Mouse (Mus musculus) adipocyte (in vitro differentiated cells): ENCODE results near the gene Rab5b.
A peak's percentile ranks its signal among the peaks of the same experiment; 100 is the strongest.
"Not testable (repeated sequence)": the region's sequence is repeated elsewhere in the genome, so short reads cannot be mapped to it uniquely, and the experiment has no call there.

Experiments used
- DNase-seq: peaks from one replicate; pipeline ENCODE4 v3.0.0-alpha.2; 2016; ENCODE audit warnings: low spot score

Gene Rab5b

DNA sequence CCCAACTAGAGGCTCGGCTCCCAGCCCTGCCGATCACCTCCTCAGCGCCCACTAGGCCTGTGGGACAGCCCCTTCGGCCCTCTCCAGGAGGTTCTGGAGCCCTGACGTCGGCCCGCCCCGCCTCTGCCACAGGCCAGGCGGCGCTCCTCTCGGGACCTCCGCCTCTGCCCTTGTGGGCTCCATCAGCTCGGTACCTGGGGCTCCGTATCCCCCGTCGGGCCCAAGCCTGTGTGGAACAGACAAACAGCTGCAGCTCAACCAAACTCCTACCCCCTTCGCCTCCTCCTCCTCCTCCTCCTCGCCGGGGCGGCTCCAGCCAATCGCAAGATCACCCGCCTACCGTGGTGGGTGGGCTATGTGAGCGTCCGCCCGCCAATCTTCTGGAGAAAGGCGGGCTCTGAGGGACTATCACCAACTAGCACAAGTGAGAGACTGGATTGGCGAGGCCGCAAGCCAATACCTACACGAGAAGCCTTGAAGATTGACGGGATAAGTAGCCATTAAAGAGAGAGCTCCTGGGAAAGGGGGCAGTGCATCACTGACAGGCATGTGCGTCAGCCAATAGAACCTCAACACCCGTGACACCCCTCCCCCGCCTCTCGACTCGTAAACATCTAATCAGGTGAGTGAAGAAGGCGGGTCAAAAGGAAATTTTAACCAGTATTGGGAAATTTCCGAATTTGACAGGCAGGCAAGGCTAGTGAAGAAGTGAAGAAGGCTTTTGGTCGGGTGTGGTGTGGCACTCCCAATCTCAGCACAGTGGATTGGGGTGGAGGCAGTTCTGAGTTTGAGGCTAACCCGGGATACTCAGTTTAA is at the start of gene Rab5b:
Rab5b (minus strand) TSS at position 273 of the 816 bp plus-strand sequence.
- peak; percentile 99 for DNase-seq

- DNase-seq, result peak; percentile 33
These were observed 48.9 kb upstream of the Rab5b start, which contains the start of gene Dgka for GRCm38 (mm10) chr10:128744680-128745601. Gene Dgka, minus strand, starts transcription at chr10:128744855.

DNA sequence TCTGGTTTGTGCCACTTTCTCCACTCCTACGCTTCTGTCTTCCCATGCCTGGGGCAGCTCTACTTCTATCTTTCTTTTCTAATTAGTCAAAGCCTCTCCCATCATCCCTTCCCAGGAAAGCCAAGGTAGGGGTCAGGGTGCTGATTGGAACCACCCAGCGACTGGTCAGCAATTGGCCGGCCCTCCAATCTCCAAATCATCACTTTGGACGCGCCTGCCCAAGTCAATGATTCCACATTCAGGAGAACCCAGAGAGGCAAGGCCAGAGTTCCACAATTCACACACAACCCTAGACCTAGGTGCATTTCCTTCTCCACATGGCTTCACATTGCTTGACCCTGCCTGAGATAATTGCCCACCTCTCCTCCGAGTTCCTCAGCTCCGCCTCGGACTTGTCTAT is 48.1 kb upstream of the Rab5b start:
- DNase-seq, result no peak

GRCm38 (mm10) chr10:128743791-128744191 is 47.7 kb upstream of the Rab5b start:
- no peak for DNase-seq

DNA sequence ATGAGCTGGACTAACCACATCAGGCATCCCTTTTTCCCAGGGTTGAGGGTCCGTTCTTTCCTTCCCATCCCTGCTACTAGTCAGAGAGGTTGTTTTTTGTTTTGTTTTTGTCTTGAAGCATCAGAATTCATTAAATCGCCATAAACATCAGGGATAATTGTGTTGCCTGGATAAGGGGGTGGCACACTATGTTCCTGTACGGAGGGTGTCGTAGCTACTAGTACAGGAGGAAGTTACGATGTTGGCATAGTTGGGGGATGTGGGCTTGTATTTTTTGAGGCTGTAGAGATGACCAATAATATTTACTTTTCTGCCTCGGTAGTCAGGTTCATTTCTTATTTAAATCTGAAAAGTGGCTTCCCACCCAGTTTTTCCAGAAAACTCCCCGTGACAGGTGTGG is 47.2 kb upstream of the Rab5b start:
- DNase-seq, result no peak

GRCm38 (mm10) chr10:128742616-128743015 is 46.6 kb upstream of the Rab5b start:
- DNase-seq, result no peak

GRCm38 (mm10) chr10:128740296-128740695 is 44.2 kb upstream of the Rab5b start:
- DNase-seq, result no peak

DNA sequence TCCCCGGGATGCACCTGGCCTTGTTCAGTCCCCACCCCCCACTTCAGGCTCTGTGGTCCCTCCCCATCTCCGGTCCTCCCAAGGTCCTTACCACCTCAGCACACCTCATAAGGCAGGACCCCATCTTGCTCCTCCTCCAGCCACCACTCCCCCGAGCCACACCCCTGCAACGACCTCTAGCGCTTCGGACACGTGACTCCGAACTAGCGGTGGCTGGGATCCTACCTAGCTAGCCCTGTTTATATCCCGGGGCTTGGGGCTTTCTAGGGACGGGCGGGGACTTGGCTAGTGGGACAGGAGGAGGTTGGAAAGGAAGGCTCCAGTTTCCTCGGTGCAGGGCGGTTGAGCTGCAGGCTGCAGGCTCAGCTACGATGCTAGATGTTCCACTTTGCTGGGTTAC is 41.4 kb upstream of the Rab5b start:
- DNase-seq, result no peak

DNA sequence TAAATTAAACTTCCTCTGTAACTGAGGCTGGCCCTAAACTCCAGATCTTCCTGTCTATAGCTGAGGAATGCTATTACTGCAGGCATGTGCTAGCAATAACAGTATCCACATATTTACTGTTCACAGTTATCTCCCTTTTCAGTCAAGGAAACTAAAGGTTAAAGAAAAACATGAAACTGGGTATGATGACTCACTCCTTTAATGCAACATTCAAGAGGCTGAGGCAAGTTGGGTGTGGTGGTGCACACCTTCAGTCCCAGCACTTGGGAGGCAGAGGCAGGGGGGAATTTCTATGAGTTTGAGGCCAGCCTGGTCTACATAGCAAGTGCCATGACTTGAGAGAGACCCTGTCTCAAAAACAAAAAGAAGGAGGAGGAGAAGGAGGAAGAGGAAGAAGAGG is 35.9 kb upstream of the Rab5b start:
- no peak for DNase-seq

DNA sequence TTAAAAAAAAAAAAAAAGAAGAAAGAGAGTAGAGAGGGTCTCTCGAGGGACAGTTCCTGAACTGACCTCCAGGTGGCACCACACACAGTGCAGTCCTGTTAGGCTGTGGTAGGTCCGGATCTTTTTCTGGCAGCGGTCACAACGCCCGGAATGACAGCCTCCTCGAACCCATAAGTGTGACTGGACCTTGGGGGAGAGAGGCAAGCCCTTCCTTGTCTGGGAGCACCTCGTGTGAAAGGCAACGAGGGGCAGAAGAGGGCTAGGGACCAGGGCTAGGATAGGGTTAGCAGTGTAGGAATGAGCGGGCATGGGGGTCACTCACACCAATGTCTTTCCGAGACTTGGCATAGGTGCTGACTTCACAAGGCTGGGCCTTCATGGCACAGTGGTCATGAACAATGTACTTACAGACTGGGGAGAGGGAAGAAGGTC is 35.0 kb upstream of the Rab5b start:
- peak; percentile 68 for DNase-seq

- DNase-seq, result no peak
These were observed 32.0 kb upstream of the Rab5b start for GRCm38 (mm10) chr10:128728059-128728458.

DNA sequence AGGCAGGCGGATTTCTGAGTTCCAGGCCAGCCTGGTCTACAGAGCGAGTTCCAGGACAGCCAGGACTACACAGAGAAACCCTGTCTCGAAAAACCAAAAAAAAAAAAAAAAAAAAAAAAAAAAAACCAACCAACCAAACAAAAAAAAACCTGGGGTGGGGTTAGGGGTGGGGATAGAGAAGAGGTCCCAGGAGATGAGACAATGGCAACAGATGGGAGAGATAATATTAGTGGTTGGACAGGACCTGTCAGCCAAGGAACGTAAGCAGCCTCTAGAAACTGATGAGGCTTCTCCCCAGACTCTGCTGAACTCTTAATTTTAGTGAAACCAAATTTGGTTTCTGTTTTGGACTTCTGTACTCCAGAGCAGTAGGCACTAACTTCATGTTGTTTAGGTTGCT is 29.4 kb upstream of the Rab5b start:
- DNase-seq, result not testable (repeated sequence)

DNA sequence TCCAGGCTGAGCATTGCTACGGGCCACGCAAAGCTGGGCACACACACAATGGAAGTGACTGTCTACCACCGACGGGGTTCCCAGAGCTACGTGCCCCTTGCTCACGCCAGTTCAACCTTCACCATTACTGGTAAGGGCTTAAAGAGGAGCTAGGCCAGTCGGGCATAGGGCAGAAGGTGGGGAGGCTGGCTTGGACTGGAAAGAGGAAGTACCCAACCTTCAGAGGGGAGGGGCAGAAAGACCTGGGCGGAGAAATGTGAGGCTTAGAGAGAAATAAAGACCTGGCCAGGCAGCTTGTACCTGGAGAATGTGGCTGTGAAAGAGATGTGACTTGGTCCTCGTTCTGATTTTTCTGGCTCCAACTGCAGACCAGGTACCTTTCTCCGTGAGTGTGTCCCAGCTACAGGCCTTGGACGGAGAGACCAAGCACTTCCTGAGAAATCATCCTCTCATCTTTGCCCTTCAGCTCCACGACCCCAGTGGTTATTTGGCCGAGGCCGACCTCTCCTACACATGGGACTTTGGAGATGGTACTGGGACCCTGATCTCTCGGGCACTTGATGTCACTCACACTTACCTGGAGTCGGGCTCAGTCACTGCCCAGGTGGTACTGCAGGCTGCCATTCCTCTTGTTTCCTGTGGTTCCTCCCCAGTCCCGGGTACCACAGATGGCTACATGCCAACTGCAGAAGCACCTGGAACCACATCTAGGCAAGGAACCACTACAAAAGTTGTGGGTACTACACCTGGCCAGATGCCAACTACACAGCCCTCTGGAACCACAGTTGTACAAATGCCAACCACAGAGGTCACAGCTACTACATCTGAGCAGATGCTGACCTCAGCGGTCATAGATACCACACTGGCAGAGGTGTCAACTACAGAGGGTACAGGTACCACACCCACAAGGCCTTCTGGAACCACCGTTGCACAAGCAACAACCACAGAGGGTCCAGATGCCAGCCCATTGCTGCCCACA is 19.8 kb upstream of the Rab5b start:
- no peak for DNase-seq

GRCm38 (mm10) chr10:128711318-128711717 is 15.3 kb upstream of the Rab5b start:
- not testable (repeated sequence) for DNase-seq

GRCm38 (mm10) chr10:128705317-128705693 is 9.2 kb upstream of the Rab5b start:
- no peak for DNase-seq

GRCm38 (mm10) chr10:128704491-128705316 is 8.6 kb upstream of the Rab5b start, which contains the start of gene Cdk2:
Gene Cdk2, minus strand, starts transcription at chr10:128705031.
- DNase-seq, result peak; percentile 90

- no peak for DNase-seq
These were observed 7.8 kb upstream of the Rab5b start, which contains the start of gene Pmel for GRCm38 (mm10) chr10:128703895-128704294. Gene Pmel, plus strand, starts transcription at chr10:128704195.

DNA sequence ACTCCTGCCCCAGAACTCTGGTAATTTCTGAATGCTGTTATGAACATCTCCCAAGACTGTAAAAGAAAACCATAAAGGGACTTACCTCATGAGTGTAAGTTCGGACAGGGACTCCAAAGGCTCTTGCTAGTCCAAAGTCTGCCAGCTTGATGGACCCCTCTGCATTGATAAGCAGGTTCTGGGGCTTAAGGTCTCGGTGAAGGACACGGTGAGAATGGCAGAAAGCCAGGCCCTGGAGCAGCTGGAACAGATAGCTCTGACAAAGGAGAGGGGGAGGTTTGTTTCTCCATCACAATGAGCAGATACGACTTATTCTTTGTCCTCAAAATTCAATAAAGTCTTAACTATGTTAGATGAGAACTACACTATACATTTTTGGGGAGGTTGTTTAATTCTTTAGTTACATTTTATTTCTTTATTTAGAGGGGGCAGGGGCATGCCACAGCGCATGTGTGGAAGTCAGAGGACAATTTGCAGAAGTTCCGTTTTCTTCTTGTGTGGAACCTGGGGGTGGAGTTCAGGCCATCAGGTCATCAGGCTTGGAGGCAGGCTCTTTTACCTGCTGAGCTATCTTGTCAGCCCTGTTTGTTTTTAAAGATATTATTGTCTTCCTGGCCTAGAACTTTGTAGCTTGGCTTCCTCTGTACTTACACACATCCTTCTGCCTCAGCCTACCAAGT is 6.4 kb upstream of the Rab5b start:
- DNase-seq, result no peak

GRCm38 (mm10) chr10:128700712-128701111 is 4.6 kb upstream of the Rab5b start:
- DNase-seq, result no peak

GRCm38 (mm10) chr10:128699611-128700010 is 3.5 kb upstream of the Rab5b start:
- DNase-seq, result no peak
